Mouse (Mus musculus) midbrain, embryonic 10.5 days (tissue): Measurements from ENCODE around the gene Cuedc1. TPM values are rescaled to one million over a fixed set of nuclear protein-coding genes. Genes with fewer than 3 reads are reported as not detected.

Experiments used
- DNase-seq: peaks from one replicate; pipeline ENCODE4 v3.0.0-alpha.2; 2017; ENCODE audit warnings: low spot score
- H3K27ac ChIP-seq: fragments of 300-500 bp; sonication (generic); replicated peaks from 2 replicates; pipeline ENCODE4 v1.5.1; 2016; ENCODE audit warnings: mild to moderate bottlenecking
- H3K27me3 ChIP-seq: fragments of 300-500 bp; sonication (generic); 2 replicates; pipeline ENCODE4 v1.6.1; 2016; ENCODE audit warnings: low read depth, mild to moderate bottlenecking; ENCODE audit not compliant: poor library complexity, severe bottlenecking
- H3K36me3 ChIP-seq: fragments of 300-500 bp; sonication (generic); 2 replicates; pipeline ENCODE4 v1.6.1; 2016; ENCODE audit warnings: mild to moderate bottlenecking, moderate library complexity
- H3K4me1 ChIP-seq: fragments of 300-500 bp; sonication (generic); 2 replicates; pipeline ENCODE4 v1.6.1; 2016
- H3K4me3 ChIP-seq: fragments of 300-500 bp; sonication (generic); 2 replicates; pipeline ENCODE4 v1.5.1; 2016; ENCODE audit warnings: mild to moderate bottlenecking, moderate library complexity
- H3K9me3 ChIP-seq: fragments of 300-500 bp; sonication (generic); replicated peaks from 2 replicates; pipeline ENCODE4 v1.6.1; 2016; ENCODE audit warnings: mild to moderate bottlenecking
- WGBS: fragments of 180-500 bp; shearing (Covaris S2); methylation state at CpG from one replicate; pipeline ENCODE4 v1.1.7; 2016; 5-methylcytosine and 5-hydroxymethylcytosine counted together
- polyA plus RNA-seq: library from polyadenylated mRNA; unstranded; fragments of >200 nt; fragmentation: Nextera tagmentation; extraction: Ambion mirVana; gene quantifications from 2 replicates; pipeline ENCODE4 v1.2.1, GENCODE M21; 2016

Cuedc1 gene
- polyA plus RNA-seq, 1 experiment from 2014 or later, result 27.2 TPM

- H3K4me1 ChIP-seq, result peaks cover 47% of the 10 kb centered on the region
- 63% methylated on average over 3 of the region's 3 CpGs for WGBS
- peaks cover 20% of the 10 kb centered on the region for H3K36me3 ChIP-seq
- no peaks in the 10 kb centered on the region for H3K27me3 ChIP-seq
- H3K27ac ChIP-seq, result peak overlapping the region; percentile 40; the same call in 1 of the 2 replicates
- H3K9me3 ChIP-seq, result no peaks in the 10 kb centered on the region
- H3K4me3 ChIP-seq, result no peak overlapping the region
- DNase-seq, result no peak
Measured at GRCm38 (mm10) chr11:88129281-88129680, 31.4 kb downstream of the Cuedc1 start.

GRCm38 (mm10) chr11:88129935-88130334 is 32.1 kb downstream of the Cuedc1 start:
- peaks cover 49% of the 10 kb centered on the region for H3K4me1 ChIP-seq
- H3K36me3 ChIP-seq, result peaks cover 20% of the 10 kb centered on the region
- H3K27ac ChIP-seq, result no peak overlapping the region
- WGBS, result 97% methylated on average over 10 of the region's 10 CpGs
- no peaks in the 10 kb centered on the region for H3K27me3 ChIP-seq
- DNase-seq, result no peak
- no peak overlapping the region for H3K4me3 ChIP-seq
- H3K9me3 ChIP-seq, result no peaks in the 10 kb centered on the region

- Histone ChIP-seq H3K27me3 (no peaks in the 10 kb centered on the region), H3K36me3 (peaks cover 20% of the 10 kb centered on the region), H3K27ac (peak overlapping the region; percentile 49; the same call in 1 of the 2 replicates), H3K4me1 (peaks cover 51% of the 10 kb centered on the region), H3K4me3 (no peak overlapping the region), H3K9me3 (no peaks in the 10 kb centered on the region)
- no peak for DNase-seq
- 82% methylated on average over 8 of the region's 8 CpGs for WGBS
Measured at GRCm38 (mm10) chr11:88131847-88132246, 34.0 kb downstream of the Cuedc1 start.

GRCm38 (mm10) chr11:88135218-88135617 is 37.4 kb downstream of the Cuedc1 start:
- WGBS, result 55% methylated on average over 7 of the region's 7 CpGs
- Histone ChIP-seq H3K27me3 (no peaks in the 10 kb centered on the region), H3K4me3 (no peak overlapping the region), H3K27ac (peak overlapping the region; percentile 75), H3K36me3 (peaks cover 20% of the 10 kb centered on the region), H3K9me3 (no peaks in the 10 kb centered on the region), H3K4me1 (peaks cover 68% of the 10 kb centered on the region)
- no peak for DNase-seq

GRCm38 (mm10) chr11:88137814-88138425 is 40.1 kb downstream of the Cuedc1 start:
- DNase-seq, result no peak
- H3K36me3 ChIP-seq, result peaks cover 13% of the 10 kb centered on the region
- H3K9me3 ChIP-seq, result no peaks in the 10 kb centered on the region
- H3K27ac ChIP-seq, result peak overlapping the region; percentile 90
- H3K4me3 ChIP-seq, result peak overlapping the region; percentile 41
- H3K27me3 ChIP-seq, result no peaks in the 10 kb centered on the region
- 57% methylated on average over 12 of the region's 12 CpGs for WGBS
- H3K4me1 ChIP-seq, result peaks cover 86% of the 10 kb centered on the region

GRCm38 (mm10) chr11:88139256-88139861 is 41.5 kb downstream of the Cuedc1 start:
- Histone ChIP-seq H3K36me3 (peaks cover 8% of the 10 kb centered on the region), H3K9me3 (no peaks in the 10 kb centered on the region), H3K4me1 (peaks cover 100% of the 10 kb centered on the region), H3K27ac (peak overlapping the region; percentile 90), H3K27me3 (no peaks in the 10 kb centered on the region), H3K4me3 (peak overlapping the region; percentile 41)
- 1% methylated on average over 20 of the region's 20 CpGs for WGBS
- DNase-seq, result peak; percentile 96

- Histone ChIP-seq H3K4me3 (peak overlapping the region; percentile 41), H3K27me3 (no peaks in the 10 kb centered on the region), H3K36me3 (peaks cover 8% of the 10 kb centered on the region), H3K9me3 (no peaks in the 10 kb centered on the region), H3K27ac (peak overlapping the region; percentile 90), H3K4me1 (peaks cover 99% of the 10 kb centered on the region)
- 6% methylated on average over 13 of the region's 13 CpGs for WGBS
- DNase-seq, result peak; percentile 83
Measured at GRCm38 (mm10) chr11:88140066-88141060, 42.5 kb downstream of the Cuedc1 start.

GRCm38 (mm10) chr11:88142362-88142761 is 44.5 kb downstream of the Cuedc1 start:
- 0 out of 2 replicates have a peak overlapping the region, but pooled peaks have one; percentile 6 for H3K4me3 ChIP-seq
- H3K27ac ChIP-seq, result peak overlapping the region; percentile 90
- H3K9me3 ChIP-seq, result no peaks in the 10 kb centered on the region
- peaks cover 99% of the 10 kb centered on the region for H3K4me1 ChIP-seq
- no peaks in the 10 kb centered on the region for H3K27me3 ChIP-seq
- WGBS, result 26% methylated on average over 8 of the region's 8 CpGs
- peak; percentile 63 for DNase-seq
- peaks cover 8% of the 10 kb centered on the region for H3K36me3 ChIP-seq

GRCm38 (mm10) chr11:88144100-88144499 is 46.2 kb downstream of the Cuedc1 start:
- DNase-seq, result no peak
- peaks cover 99% of the 10 kb centered on the region for H3K4me1 ChIP-seq
- peak overlapping the region; percentile 90 for H3K27ac ChIP-seq
- peaks cover 8% of the 10 kb centered on the region for H3K36me3 ChIP-seq
- no peaks in the 10 kb centered on the region for H3K9me3 ChIP-seq
- H3K27me3 ChIP-seq, result no peaks in the 10 kb centered on the region
- H3K4me3 ChIP-seq, result no peak overlapping the region
- WGBS, result 61% methylated on average over 4 of the region's 4 CpGs

GRCm38 (mm10) chr11:88145214-88146006 is 47.6 kb downstream of the Cuedc1 start:
- peaks cover 93% of the 10 kb centered on the region for H3K4me1 ChIP-seq
- H3K27ac ChIP-seq, result peak overlapping the region; percentile 90
- no peak overlapping the region for H3K4me3 ChIP-seq
- DNase-seq, result no peak
- no peaks in the 10 kb centered on the region for H3K9me3 ChIP-seq
- WGBS, result 86% methylated on average over 13 of the region's 13 CpGs
- no peaks in the 10 kb centered on the region for H3K27me3 ChIP-seq
- peaks cover 8% of the 10 kb centered on the region for H3K36me3 ChIP-seq

GRCm38 (mm10) chr11:88146264-88147060 is 48.6 kb downstream of the Cuedc1 start:
- no peak for DNase-seq
- Histone ChIP-seq H3K27me3 (no peaks in the 10 kb centered on the region), H3K4me3 (no peak overlapping the region), H3K9me3 (no peaks in the 10 kb centered on the region), H3K27ac (peak overlapping the region; percentile 74), H3K36me3 (peaks cover 8% of the 10 kb centered on the region), H3K4me1 (peaks cover 93% of the 10 kb centered on the region)
- WGBS, result 87% methylated on average over 12 of the region's 12 CpGs
